Mouse (Mus musculus): ENCODE data around the gene Krt80.

DNA sequence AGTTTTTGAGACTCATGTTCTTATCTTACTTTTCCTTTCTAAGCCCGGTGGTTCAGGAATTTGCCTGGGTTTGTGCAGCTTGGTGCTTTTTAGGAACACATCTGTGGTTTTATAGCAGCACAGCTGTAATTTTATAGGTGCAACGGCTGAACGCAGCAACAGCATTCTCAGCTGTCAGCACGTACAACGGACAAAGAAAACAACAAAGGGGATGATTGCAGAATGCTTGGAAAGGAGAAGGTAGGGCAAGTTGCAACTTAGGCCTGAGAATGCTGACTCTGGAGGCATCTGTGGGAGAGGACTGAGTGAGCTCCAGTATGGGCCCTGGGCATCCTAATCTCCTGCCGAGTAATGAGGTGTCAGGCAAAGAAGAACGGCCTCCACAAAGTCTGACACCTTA lies 26.5 kb upstream of the Krt80 start:
- TF ChIP-seq USF1 (IDR thresholded peaks at IDR 0.05; ENCODE audit: low read depth) (no peak), MAX (IDR thresholded peaks at IDR 0.05) (no peak), CTCF (IDR thresholded peaks at IDR 0.05; ENCODE audit: control insufficient read depth, insufficient read depth, insufficient read length) (no peak), MYOD1 (IDR thresholded peaks at IDR 0.05; ENCODE audit: control insufficient read depth, insufficient read length, low read depth) (peak; percentile 80), CEBPB (IDR thresholded peaks at IDR 0.05; ENCODE audit: low read depth) (no peak)

Data from C2C12 (cell line).